Mouse (Mus musculus) spleen, adult 2 months (tissue): ENCODE data around the gene Hrh1. TPM values are rescaled to one million over a fixed set of nuclear protein-coding genes. Genes with fewer than 3 reads are reported as not detected.

Experiments
- DNase-seq, 2 experiments: peaks; one replicate each; pipeline versions ENCODE4 v3.0.0 to v3.0.0-alpha.2; 2012 to 2021; ENCODE audit warnings: low spot score in 2 of 2, low read depth in 1 of 2
- H3K27ac ChIP-seq: fragments of 200-500 bp; 2 replicates; pipeline ENCODE4 v1.5.1; 2012; ENCODE audit warnings: low read length, inconsistent platforms; ENCODE audit not compliant: insufficient read depth
- H3K27me3 ChIP-seq: fragments of 200-500 bp; 2 replicates; pipeline ENCODE4 v1.6.1; 2012; ENCODE audit warnings: mild to moderate bottlenecking, moderate library complexity, low read length, inconsistent platforms; ENCODE audit not compliant: control insufficient read depth, insufficient read depth
- H3K36me3 ChIP-seq: fragments of 200-500 bp; 2 replicates; pipeline ENCODE4 v1.6.1; 2012; ENCODE audit warnings: mild to moderate bottlenecking, low read length, inconsistent platforms; ENCODE audit not compliant: control insufficient read depth, insufficient read depth
- H3K4me1 ChIP-seq: fragments of 200-500 bp; 2 replicates; pipeline ENCODE4 v1.6.1; 2011; ENCODE audit warnings: inconsistent platforms; ENCODE audit not compliant: control insufficient read depth, insufficient read depth, insufficient read length
- H3K4me3 ChIP-seq: fragments of 200-500 bp; 2 replicates; pipeline ENCODE4 v1.5.1; 2011; ENCODE audit warnings: mild to moderate bottlenecking, inconsistent platforms; ENCODE audit not compliant: insufficient read depth, insufficient read length; ENCODE audit errors: extremely low read depth
- CTCF ChIP-seq: fragments of 200-500 bp; IDR thresholded peaks from 2 replicates; pipeline ENCODE4 v1.5.1; 2011; ENCODE audit warnings: mild to moderate bottlenecking, inconsistent platforms; ENCODE audit not compliant: insufficient read depth, insufficient read length, insufficient replicate concordance; ENCODE audit errors: extremely low read depth
- POLR2A ChIP-seq: fragments of 200-500 bp; IDR thresholded peaks from 2 replicates; pipeline ENCODE4 v1.6.1; 2011; ENCODE audit warnings: low read depth, low read length, inconsistent platforms
- WGBS: fragments of 180-500 bp; shearing (Covaris S2); methylation state at CpG from one replicate; pipeline ENCODE4 v1.1.7; 2018; 5-methylcytosine and 5-hydroxymethylcytosine counted together
- polyA plus RNA-seq: library from polyadenylated mRNA; depleted of rRNA; stranded (reverse); fragments of >200 nt; gene quantifications from 2 replicates; pipeline ENCODE4 v1.2.3, GENCODE M21; 2012

Gene Hrh1
- polyA plus RNA-seq, 1 experiment, result 0.88 TPM

GRCm38 (mm10) chr6:114404774-114405468 lies 7.2 kb downstream of the Hrh1 start:
- no peak for DNase-seq
- no peaks in the 10 kb centered on the region for H3K36me3 ChIP-seq
- H3K4me3 ChIP-seq, result no peak overlapping the region
- H3K27ac ChIP-seq, result no peak overlapping the region
- 83% methylated on average over 7 of the region's 7 CpGs for WGBS
- TF ChIP-seq POLR2A (no peak), CTCF (no peak)
- H3K27me3 ChIP-seq, result no peaks in the 10 kb centered on the region
- H3K4me1 ChIP-seq, result no peaks in the 10 kb centered on the region

- Histone ChIP-seq H3K4me3 (no peak overlapping the region), H3K27ac (no peak overlapping the region), H3K4me1 (no peaks in the 10 kb centered on the region), H3K27me3 (no peaks in the 10 kb centered on the region), H3K36me3 (no peaks in the 10 kb centered on the region)
- DNase-seq, result no peak
- 69% methylated on average over 1 of the region's 1 CpGs for WGBS
- no peak for TF ChIP-seq CTCF
- TF ChIP-seq POLR2A, result no peak
Observed at GRCm38 (mm10) chr6:114406634-114407033, 8.9 kb downstream of the Hrh1 start.

DNA sequence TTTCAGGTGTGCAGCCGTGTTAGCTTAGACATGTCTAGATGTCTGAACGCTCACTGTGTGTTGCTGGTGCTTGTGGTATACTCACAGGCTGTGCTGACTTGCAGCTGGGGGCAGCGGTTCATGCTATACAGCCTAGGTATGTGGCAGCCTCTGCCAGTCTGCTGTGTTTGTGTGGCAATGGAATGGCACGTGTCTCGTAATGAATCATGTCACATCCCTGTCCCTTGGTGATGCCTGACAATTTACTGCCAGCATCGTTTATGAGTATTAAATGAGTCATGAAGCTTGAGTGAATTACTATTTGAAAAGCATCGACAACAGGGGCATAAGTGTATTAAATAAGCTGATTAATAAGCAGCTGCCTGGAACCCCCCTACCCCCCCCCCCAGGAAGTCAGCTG lies 9.3 kb downstream of the Hrh1 start:
- DNase-seq, result no peak
- 83% methylated on average over 7 of the region's 7 CpGs for WGBS
- Histone ChIP-seq H3K4me3 (no peak overlapping the region), H3K27ac (no peak overlapping the region), H3K4me1 (no peaks in the 10 kb centered on the region), H3K36me3 (no peaks in the 10 kb centered on the region), H3K27me3 (no peaks in the 10 kb centered on the region)
- TF ChIP-seq POLR2A, result no peak

- Histone ChIP-seq H3K27ac (no peak overlapping the region), H3K36me3 (no peaks in the 10 kb centered on the region), H3K4me1 (no peaks in the 10 kb centered on the region), H3K4me3 (no peak overlapping the region), H3K27me3 (no peaks in the 10 kb centered on the region)
- TF ChIP-seq POLR2A (no peak), CTCF (no peak)
- DNase-seq, result no peak
- 61% methylated on average over 17 of the region's 17 CpGs for WGBS
Observed at GRCm38 (mm10) chr6:114408278-114408677, 10.5 kb downstream of the Hrh1 start.

- 60% methylated on average over 8 of the region's 8 CpGs for WGBS
- no peak for TF ChIP-seq CTCF
- no peak for TF ChIP-seq POLR2A
Observed at GRCm38 (mm10) chr6:114411913-114412312, 14.2 kb downstream of the Hrh1 start.

DNA sequence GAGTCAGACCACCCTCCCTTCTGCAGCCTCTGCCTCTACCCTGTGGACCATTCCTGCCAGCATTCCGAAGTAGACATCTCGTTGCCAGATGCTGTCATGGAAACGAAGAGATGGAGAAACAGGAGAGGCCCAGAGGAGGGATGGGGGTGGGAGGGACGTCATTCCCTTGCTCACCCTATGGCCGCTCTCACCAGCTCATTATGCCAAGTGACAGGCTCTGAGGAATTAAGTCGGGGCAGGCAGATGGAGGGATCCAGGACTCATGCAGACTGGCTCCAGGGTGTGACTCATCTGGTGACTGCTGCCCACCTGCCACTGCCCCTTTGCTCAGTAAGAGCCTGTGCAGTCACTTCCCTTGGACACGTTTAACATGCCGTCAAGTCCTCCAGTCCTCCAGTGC lies 16.8 kb downstream of the Hrh1 start:
- Histone ChIP-seq H3K27ac (no peak overlapping the region), H3K27me3 (no peaks in the 10 kb centered on the region), H3K4me3 (no peak overlapping the region), H3K4me1 (no peaks in the 10 kb centered on the region), H3K36me3 (no peaks in the 10 kb centered on the region)
- no peak for DNase-seq
- 75% methylated on average over 8 of the region's 8 CpGs for WGBS
- TF ChIP-seq POLR2A (no peak), CTCF (no peak)

More at GRCm38 (mm10) chr6:114411913-114412312, 14.2 kb downstream of the Hrh1 start:
- no peak for DNase-seq
- Histone ChIP-seq H3K27ac (no peak overlapping the region), H3K36me3 (no peaks in the 10 kb centered on the region), H3K4me3 (no peak overlapping the region), H3K27me3 (no peaks in the 10 kb centered on the region), H3K4me1 (no peaks in the 10 kb centered on the region)

- no peak for TF ChIP-seq CTCF
- no peak for TF ChIP-seq POLR2A
- DNase-seq, result no peak
- H3K36me3 ChIP-seq, result no peaks in the 10 kb centered on the region
- H3K27ac ChIP-seq, result no peak overlapping the region
- no peaks in the 10 kb centered on the region for H3K4me1 ChIP-seq
- H3K4me3 ChIP-seq, result no peak overlapping the region
- H3K27me3 ChIP-seq, result no peaks in the 10 kb centered on the region
- WGBS, result 59% methylated on average over 2 of the region's 2 CpGs
Observed at GRCm38 (mm10) chr6:114418037-114418436, 20.3 kb downstream of the Hrh1 start.

DNA sequence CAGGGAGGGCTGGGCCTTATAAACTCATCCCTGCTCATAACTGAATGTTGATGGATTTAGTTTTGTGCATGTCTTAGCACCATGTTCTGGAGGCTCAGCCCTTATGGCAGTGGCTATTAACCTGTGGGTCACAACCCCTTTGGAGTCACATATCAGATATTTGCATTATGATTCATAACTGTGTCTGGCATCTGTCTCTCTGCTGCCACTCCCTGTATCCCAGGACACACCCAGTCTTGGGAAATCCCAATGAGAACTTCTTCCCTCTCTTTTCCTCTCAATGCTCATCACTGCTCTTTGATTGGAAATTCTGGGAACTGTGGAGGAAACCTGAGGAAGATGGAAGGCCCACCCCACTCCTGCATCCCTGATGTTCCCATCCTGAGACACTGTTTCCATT lies 23.3 kb downstream of the Hrh1 start:
- Histone ChIP-seq H3K4me1 (no peaks in the 10 kb centered on the region), H3K4me3 (no peak overlapping the region), H3K36me3 (no peaks in the 10 kb centered on the region), H3K27ac (no peak overlapping the region), H3K27me3 (no peaks in the 10 kb centered on the region)
- no peak for TF ChIP-seq CTCF
- no peak for TF ChIP-seq POLR2A
- DNase-seq, result no peak
